Mouse (Mus musculus) midbrain, embryonic 11.5 days (tissue): ENCODE measurements around the gene Aass. TPM values are rescaled to one million over a fixed set of nuclear protein-coding genes. Genes with fewer than 3 reads are reported as not detected.
"Not testable (repeated sequence)": the region's sequence is repeated elsewhere in the genome, so short reads cannot be mapped to it uniquely, and the experiment has no call there.

Experiments
- ATAC-seq: fragments of 200-750 bp; cut with Nextera tagmentation; 2 replicates; pipeline ENCODE4 v1.8.0; 2017; ENCODE audit warnings: moderate TSS enrichment, moderate library complexity; ENCODE audit not compliant: low FRiP score
- DNase-seq: peaks from one replicate; pipeline ENCODE4 v3.0.0; 2015; ENCODE audit warnings: low spot score; ENCODE audit errors: missing footprints
- H3K27ac ChIP-seq: fragments of 300-500 bp; sonication (generic); 2 replicates; pipeline ENCODE4 v1.5.1; 2014; ENCODE audit warnings: low read depth, low read length
- H3K27me3 ChIP-seq: fragments of 300-500 bp; sonication (generic); 2 replicates; pipeline ENCODE4 v1.6.1; 2014; ENCODE audit warnings: mild to moderate bottlenecking, low read length, moderate library complexity, mixed read lengths; ENCODE audit not compliant: control insufficient read depth, insufficient read depth
- H3K36me3 ChIP-seq: fragments of 300-500 bp; sonication (generic); 2 replicates; pipeline ENCODE4 v1.6.1; 2014; ENCODE audit warnings: mild to moderate bottlenecking, low read length, moderate library complexity, mixed read lengths; ENCODE audit not compliant: control insufficient read depth, insufficient read depth
- H3K4me1 ChIP-seq: fragments of 300-500 bp; sonication (generic); 2 replicates; pipeline ENCODE4 v1.6.1; 2014; ENCODE audit warnings: low read length; ENCODE audit not compliant: control insufficient read depth, insufficient read depth
- H3K4me2 ChIP-seq: fragments of 300-500 bp; sonication (generic); 2 replicates; pipeline ENCODE4 v1.6.1; 2014; ENCODE audit warnings: mild to moderate bottlenecking, moderate library complexity
- H3K4me3 ChIP-seq: fragments of 300-500 bp; sonication (generic); 2 replicates; pipeline ENCODE4 v1.5.1; 2014; ENCODE audit warnings: low read depth, low read length
- H3K9ac ChIP-seq: fragments of 300-500 bp; sonication (generic); 2 replicates; pipeline ENCODE4 v1.6.1; 2014; ENCODE audit warnings: low read length
- H3K9me3 ChIP-seq: fragments of 300-500 bp; sonication (generic); 2 replicates; pipeline ENCODE4 v1.6.1; 2016; ENCODE audit warnings: low read length; ENCODE audit not compliant: control insufficient read depth
- WGBS: fragments of 180-500 bp; shearing (Covaris S2); extraction: QIAGEN DNeasy Blood & Tissue Kit; methylation state at CpG from one replicate; pipeline ENCODE4 v1.1.7; 2014; 5-methylcytosine and 5-hydroxymethylcytosine counted together
- polyA plus RNA-seq: library from polyadenylated mRNA; unstranded; fragments of >200 nt; fragmentation: Nextera tagmentation; extraction: Ambion mirVana; gene quantifications from 2 replicates; pipeline ENCODE4 v1.2.1, GENCODE M21; 2014

Gene Aass
- polyA plus RNA-seq, 1 experiment from 2014 or later = 1.0 TPM

GRCm38 (mm10) chr6:23126706-23127105, 6.1 kb downstream of the Aass start:
- no peak overlapping the region for H3K9ac ChIP-seq
- no peaks in the 10 kb centered on the region for H3K4me1 ChIP-seq
- H3K27ac ChIP-seq = no peak overlapping the region
- ATAC-seq = no peak
- no peaks in the 10 kb centered on the region for H3K9me3 ChIP-seq
- no peaks in the 10 kb centered on the region for H3K36me3 ChIP-seq
- no peak overlapping the region for H3K4me2 ChIP-seq
- H3K27me3 ChIP-seq = no peaks in the 10 kb centered on the region
- 89% methylated on average over 7 of the region's 7 CpGs for WGBS
- no peak overlapping the region for H3K4me3 ChIP-seq
- DNase-seq = no peak

GRCm38 (mm10) chr6:23125831-23126230, 7.0 kb downstream of the Aass start:
- WGBS = 91% methylated on average over 5 of the region's 5 CpGs
- DNase-seq (no peak), ATAC-seq (no peak)
- no peak overlapping the region for H3K9ac ChIP-seq
- H3K4me1 ChIP-seq = no peaks in the 10 kb centered on the region
- no peak overlapping the region for H3K4me2 ChIP-seq
- H3K27ac ChIP-seq = no peak overlapping the region
- no peaks in the 10 kb centered on the region for H3K27me3 ChIP-seq
- H3K9me3 ChIP-seq = no peaks in the 10 kb centered on the region
- no peak overlapping the region for H3K4me3 ChIP-seq
- H3K36me3 ChIP-seq = no peaks in the 10 kb centered on the region

GRCm38 (mm10) chr6:23124823-23125222, 8.0 kb downstream of the Aass start:
- H3K27ac ChIP-seq = no peak overlapping the region
- WGBS = 81% methylated on average over 2 of the region's 2 CpGs
- no peaks in the 10 kb centered on the region for H3K9me3 ChIP-seq
- H3K36me3 ChIP-seq = no peaks in the 10 kb centered on the region
- H3K27me3 ChIP-seq = no peaks in the 10 kb centered on the region
- no peak overlapping the region for H3K4me2 ChIP-seq
- DNase-seq = no peak
- no peak for ATAC-seq
- H3K9ac ChIP-seq = no peak overlapping the region
- H3K4me3 ChIP-seq = no peak overlapping the region
- H3K4me1 ChIP-seq = no peaks in the 10 kb centered on the region

- Histone ChIP-seq H3K36me3 (no peaks in the 10 kb centered on the region), H3K27ac (no peak overlapping the region), H3K4me2 (no peak overlapping the region), H3K27me3 (no peaks in the 10 kb centered on the region), H3K4me1 (no peaks in the 10 kb centered on the region), H3K9me3 (no peaks in the 10 kb centered on the region), H3K9ac (no peak overlapping the region), H3K4me3 (no peak overlapping the region)
- no peak for ATAC-seq
- DNase-seq = no peak
- WGBS = 51% methylated on average over 3 of the region's 3 CpGs
Measured at GRCm38 (mm10) chr6:23122934-23123333, 9.9 kb downstream of the Aass start.

- Histone ChIP-seq H3K4me1 (no peaks in the 10 kb centered on the region), H3K4me2 (no peak overlapping the region), H3K9ac (no peak overlapping the region), H3K36me3 (no peaks in the 10 kb centered on the region), H3K9me3 (no peaks in the 10 kb centered on the region), H3K27me3 (no peaks in the 10 kb centered on the region), H3K27ac (no peak overlapping the region), H3K4me3 (no peak overlapping the region)
- ATAC-seq (no peak), DNase-seq (no peak)
- WGBS = 89% methylated on average over 6 of the region's 6 CpGs
Measured at GRCm38 (mm10) chr6:23114781-23115180, 18.0 kb downstream of the Aass start.

- ATAC-seq (no peak), DNase-seq (no peak)
- no peaks in the 10 kb centered on the region for H3K4me1 ChIP-seq
- 95% methylated on average over 4 of the region's 4 CpGs for WGBS
- H3K27ac ChIP-seq = no peak overlapping the region
- H3K27me3 ChIP-seq = no peaks in the 10 kb centered on the region
- H3K9me3 ChIP-seq = no peaks in the 10 kb centered on the region
- H3K4me3 ChIP-seq = no peak overlapping the region
- no peaks in the 10 kb centered on the region for H3K36me3 ChIP-seq
- no peak overlapping the region for H3K9ac ChIP-seq
- H3K4me2 ChIP-seq = no peak overlapping the region
Measured at GRCm38 (mm10) chr6:23107069-23107468, 25.7 kb downstream of the Aass start.

GRCm38 (mm10) chr6:23106373-23106772, 26.4 kb downstream of the Aass start:
- ATAC-seq (no peak), DNase-seq (no peak)
- Histone ChIP-seq H3K4me2 (no peak overlapping the region), H3K9ac (no peak overlapping the region), H3K4me1 (no peaks in the 10 kb centered on the region), H3K4me3 (no peak overlapping the region), H3K27ac (no peak overlapping the region), H3K36me3 (no peaks in the 10 kb centered on the region), H3K9me3 (no peaks in the 10 kb centered on the region), H3K27me3 (no peaks in the 10 kb centered on the region)
- 81% methylated on average over 4 of the region's 4 CpGs for WGBS

GRCm38 (mm10) chr6:23090346-23091055, 42.3 kb downstream of the Aass start:
- not testable (repeated sequence) for H3K9ac ChIP-seq, H3K27ac ChIP-seq, H3K27me3 ChIP-seq, H3K4me3 ChIP-seq, DNase-seq, H3K9me3 ChIP-seq, H3K4me1 ChIP-seq, ATAC-seq, H3K36me3 ChIP-seq, H3K4me2 ChIP-seq
- 92% methylated on average over 11 of the region's 11 CpGs for WGBS

GRCm38 (mm10) chr6:23089292-23089691, 43.5 kb downstream of the Aass start:
- not testable (repeated sequence) for H3K4me1 ChIP-seq, H3K9me3 ChIP-seq, H3K9ac ChIP-seq, H3K4me3 ChIP-seq, H3K4me2 ChIP-seq, H3K36me3 ChIP-seq, DNase-seq, H3K27me3 ChIP-seq, H3K27ac ChIP-seq, ATAC-seq
- 75% methylated on average over 4 of the region's 4 CpGs for WGBS
